Mouse (Mus musculus) forebrain, embryonic 15.5 days (tissue): ENCODE data around the gene Atg2b. TPM values are rescaled to one million over a fixed set of nuclear protein-coding genes. Genes with fewer than 3 reads are reported as not detected.

ENCODE experiments used
- ATAC-seq: fragments of 200-750 bp; cut with Nextera tagmentation; replicated peaks from 2 replicates; pipeline ENCODE4 v1.8.0; 2017; ENCODE audit warnings: mild to moderate bottlenecking, moderate TSS enrichment, moderate library complexity
- H3K27ac ChIP-seq: fragments of 300-500 bp; sonication (generic); replicated peaks from 2 replicates; pipeline ENCODE4 v1.5.1; 2015; ENCODE audit warnings: mild to moderate bottlenecking, inconsistent platforms
- H3K27me3 ChIP-seq: fragments of 300-500 bp; sonication (generic); 2 replicates; pipeline ENCODE4 v1.6.1; 2015; ENCODE audit warnings: inconsistent platforms
- H3K36me3 ChIP-seq: fragments of 300-500 bp; sonication (generic); 2 replicates; pipeline ENCODE4 v1.6.1; 2015; ENCODE audit warnings: mild to moderate bottlenecking, inconsistent platforms
- H3K4me1 ChIP-seq: fragments of 300-500 bp; sonication (generic); 2 replicates; pipeline ENCODE4 v1.6.1; 2015; ENCODE audit warnings: inconsistent platforms
- H3K4me2 ChIP-seq: fragments of 300-500 bp; sonication (generic); replicated peaks from 2 replicates; pipeline ENCODE4 v1.6.1; 2015; ENCODE audit warnings: mild to moderate bottlenecking, inconsistent platforms
- H3K4me3 ChIP-seq: fragments of 300-500 bp; sonication (generic); 2 replicates; pipeline ENCODE4 v1.5.1; 2015; ENCODE audit warnings: mild to moderate bottlenecking, inconsistent platforms
- H3K9ac ChIP-seq: fragments of 300-500 bp; sonication (generic); replicated peaks from 2 replicates; pipeline ENCODE4 v1.6.1; 2015; ENCODE audit warnings: mild to moderate bottlenecking, inconsistent platforms
- H3K9me3 ChIP-seq: fragments of 300-500 bp; sonication (generic); 2 replicates; pipeline ENCODE4 v1.6.1; 2016; ENCODE audit warnings: inconsistent platforms
- WGBS: fragments of 180-500 bp; shearing (Covaris S2); methylation state at CpG from one replicate; pipeline ENCODE4 v1.1.7; 2015; ENCODE audit warnings: mixed read lengths; 5-methylcytosine and 5-hydroxymethylcytosine counted together
- polyA plus RNA-seq: library from polyadenylated mRNA; unstranded; fragments of >200 nt; fragmentation: Nextera tagmentation; extraction: Ambion mirVana; gene quantifications from 2 replicates; pipeline ENCODE4 v1.2.1, GENCODE M21; 2015

The Atg2b gene
- polyA plus RNA-seq, 1 experiment from 2014 or later: 15.5 TPM

GRCm38 (mm10) chr12:105582486-105582885 is 102.5 kb downstream of the Atg2b start:
- ATAC-seq: no peak
- no peak overlapping the region for H3K4me2 ChIP-seq
- no peak overlapping the region for H3K4me3 ChIP-seq
- H3K27ac ChIP-seq: no peak overlapping the region
- peaks cover 4% of the 10 kb centered on the region; the same call in 1 of the 2 replicates for H3K4me1 ChIP-seq
- no peaks in the 10 kb centered on the region for H3K9me3 ChIP-seq
- WGBS: 63% methylated on average over 9 of the region's 9 CpGs
- H3K9ac ChIP-seq: no peak overlapping the region
- H3K36me3 ChIP-seq: no peaks in the 10 kb centered on the region
- H3K27me3 ChIP-seq: no peaks in the 10 kb centered on the region

- no peak for ATAC-seq
- Histone ChIP-seq H3K4me3 (no peak overlapping the region), H3K9ac (no peak overlapping the region), H3K4me1 (peaks cover 4% of the 10 kb centered on the region; the same call in 1 of the 2 replicates), H3K27ac (no peak overlapping the region), H3K36me3 (no peaks in the 10 kb centered on the region), H3K4me2 (no peak overlapping the region), H3K27me3 (no peaks in the 10 kb centered on the region), H3K9me3 (no peaks in the 10 kb centered on the region)
- whole genome bisulfite sequencing: 80% methylated on average over 17 of the region's 17 CpGs
These were observed 104.5 kb downstream of the Atg2b start for GRCm38 (mm10) chr12:105580490-105580889.

GRCm38 (mm10) chr12:105574356-105574755 is 110.7 kb downstream of the Atg2b start:
- 0 out of 2 replicates have a peak, but pooled peaks cover 3% of the 10 kb centered on the region for H3K4me1 ChIP-seq

GRCm38 (mm10) chr12:105572622-105573021 is 112.4 kb downstream of the Atg2b start:
- no peak overlapping the region for H3K9ac ChIP-seq
- H3K4me2 ChIP-seq: no peak overlapping the region
- no peak overlapping the region for H3K4me3 ChIP-seq
- 0 out of 2 replicates have a peak, but pooled peaks cover 3% of the 10 kb centered on the region for H3K4me1 ChIP-seq
- H3K27me3 ChIP-seq: no peaks in the 10 kb centered on the region
- ATAC-seq: no peak
- H3K9me3 ChIP-seq: no peaks in the 10 kb centered on the region
- 78% methylated on average over 2 of the region's 2 CpGs for WGBS
- H3K36me3 ChIP-seq: no peaks in the 10 kb centered on the region
- H3K27ac ChIP-seq: no peak overlapping the region

More at GRCm38 (mm10) chr12:105574356-105574755, 110.7 kb downstream of the Atg2b start:
- H3K4me2 ChIP-seq: no peak overlapping the region
- WGBS: 85% methylated on average over 4 of the region's 4 CpGs
- no peak for ATAC-seq
- H3K4me3 ChIP-seq: no peak overlapping the region
- H3K9me3 ChIP-seq: no peaks in the 10 kb centered on the region
- no peaks in the 10 kb centered on the region for H3K36me3 ChIP-seq
- no peak overlapping the region for H3K27ac ChIP-seq
- no peak overlapping the region for H3K9ac ChIP-seq
- H3K27me3 ChIP-seq: no peaks in the 10 kb centered on the region

- H3K36me3 ChIP-seq: no peaks in the 10 kb centered on the region
- 0 out of 2 replicates have a peak, but pooled peaks cover 3% of the 10 kb centered on the region for H3K4me1 ChIP-seq
- no peak overlapping the region for H3K9ac ChIP-seq
- H3K27me3 ChIP-seq: no peaks in the 10 kb centered on the region
- ATAC-seq: no peak
- 37% methylated on average over 3 of the region's 3 CpGs for WGBS
- no peak overlapping the region for H3K27ac ChIP-seq
- H3K4me2 ChIP-seq: no peak overlapping the region
- H3K9me3 ChIP-seq: no peaks in the 10 kb centered on the region
- H3K4me3 ChIP-seq: no peak overlapping the region
These were observed 113.1 kb downstream of the Atg2b start for GRCm38 (mm10) chr12:105571867-105572266.

Other genes starting within 250 kb of the Atg2b start
- gene D430019H16Rik, start 231.4 kb downstream of the Atg2b start, polyA plus RNA-seq: 13.5 and 13.8 TPM in 2 replicates
- 0.38 and 0.64 TPM in 2 replicates for gene Bdkrb2, start 122.0 kb downstream of the Atg2b start, polyA plus RNA-seq
- gene Bdkrb1, start 82.1 kb downstream of the Atg2b start, polyA plus RNA-seq: 0.20 TPM in 1 of 2 replicates, not detected in the other
- 29.9 and 30.5 TPM in 2 replicates for gene Gskip, start 382 bp downstream of the Atg2b start, polyA plus RNA-seq
- 0.60 and 2.0 TPM in 2 replicates for gene Ak7, start 20.8 kb upstream of the Atg2b start, polyA plus RNA-seq
- 211 and 220 TPM in 2 replicates for gene Papola, start 99.5 kb upstream of the Atg2b start, polyA plus RNA-seq